ENCODE assay signal across 9 mouse cellular contexts in the genomic region with DNA sequence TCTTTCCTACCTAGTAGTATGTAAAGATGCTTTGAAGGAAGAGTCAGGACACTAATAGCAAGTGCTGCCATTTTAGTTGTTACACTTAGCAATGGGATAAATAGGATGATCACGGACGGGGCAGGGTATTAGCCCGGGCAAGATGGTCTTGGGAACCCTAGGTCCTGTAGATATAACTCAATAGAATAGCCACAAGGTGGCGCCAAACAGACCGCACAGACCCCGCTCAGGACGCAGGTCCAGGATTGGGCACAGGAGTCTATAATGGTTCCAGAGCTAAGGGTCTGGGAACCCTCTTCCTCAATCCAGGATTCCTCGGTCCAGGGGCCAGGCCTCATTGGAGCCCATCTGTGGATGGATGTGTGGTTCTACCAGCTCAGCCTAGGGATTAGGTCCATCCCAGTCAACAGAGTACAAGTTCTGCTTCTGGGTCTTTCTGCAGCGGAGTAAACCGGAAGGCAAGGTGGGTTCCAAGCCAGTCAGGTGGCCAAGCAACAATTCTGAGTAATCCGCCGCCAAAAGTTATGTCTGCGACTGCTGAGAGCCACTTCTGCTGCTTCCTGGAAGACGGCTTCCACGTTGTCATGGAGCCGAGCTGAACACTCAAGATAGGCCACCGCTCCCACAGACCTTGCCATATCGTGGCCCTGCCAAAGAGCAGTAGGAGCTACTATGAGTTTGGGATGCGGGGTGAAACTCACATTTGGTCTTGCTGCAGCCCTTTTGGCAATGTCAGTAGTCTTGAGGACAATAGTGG. TPM values are rescaled to one million over a fixed set of nuclear protein-coding genes. Genes with fewer than 3 reads are reported as not detected.
DNase-seq lines count a peak whose midpoint lies in the region; ATAC-seq and TF ChIP-seq lines count a peak whose summit lies in the region.
"Had no signal": no experiment of that assay in that cellular context is flagged by ENCODE, and none has a peak within 500 bp of the region (broad histone marks: within the 10 kb centered on the region; RNA-seq: fewer than 3 reads in every experiment).

No protein-coding gene starts in this region.

- WGBS in lung, embryonic 14.5 days: 73% methylated on average over 19 of the region's 19 CpGs
- WGBS in forebrain, embryonic 12.5 days: 75% methylated on average over 19 of the region's 19 CpGs

- no peak overlapping the region for H3K27ac ChIP-seq in gastrocnemius, adult 2 months
- no peak overlapping the region for H3K27ac ChIP-seq in lung, embryonic 14.5 days (ENCODE audit: low read depth)
- H3K27ac ChIP-seq in forebrain, embryonic 12.5 days: no peak overlapping the region
- H3K27ac ChIP-seq: limb, embryonic 12.5 days had no signal

- TF ChIP-seq CTCF in gastrocnemius, adult 2 months (IDR thresholded peaks at IDR 0.05): peak; percentile 68
- peak; percentile 55 for TF ChIP-seq CTCF in lung, embryonic 14.5 days (IDR thresholded peaks at IDR 0.05; ENCODE audit: low read depth)

- no peaks in the 10 kb centered on the region for H3K9me3 ChIP-seq in lung, embryonic 14.5 days (ENCODE audit: low read depth, low read length)
- H3K9me3 ChIP-seq in forebrain, embryonic 12.5 days: no peaks in the 10 kb centered on the region
- H3K9me3 ChIP-seq: limb, embryonic 12.5 days had no signal

- peak; percentile 40 for DNase-seq in gastrocnemius, adult 2 months
- DNase-seq in gastrocnemius, postnatal 25 days: no peak
- DNase-seq in spleen, postnatal 4 days (ENCODE audit: low spot score in 2 of 2): peak; percentile 36 to 76
- DNase-seq in spleen, adult 12 weeks (ENCODE audit: low spot score): no peak
- peak; percentile 79 for DNase-seq in lung, embryonic 14.5 days
- no peak for DNase-seq in layer of hippocampus, postnatal 10 days (ENCODE audit: low spot score in 2 of 2)

- H3K4me2 ChIP-seq in lung, embryonic 14.5 days: no peak overlapping the region
- no peak overlapping the region for H3K4me2 ChIP-seq in forebrain, embryonic 12.5 days
- H3K4me2 ChIP-seq: limb, embryonic 12.5 days had no signal

- H3K4me1 ChIP-seq in lung, embryonic 14.5 days (ENCODE audit: insufficient read depth): no peaks in the 10 kb centered on the region
- no peaks in the 10 kb centered on the region for H3K4me1 ChIP-seq in forebrain, embryonic 12.5 days
- H3K4me1 ChIP-seq: limb, embryonic 12.5 days had no signal

- intact Hi-C loops in gastrocnemius, adult 2 months (cut with DNase I): no loop called here

- no peak overlapping the region for H3K4me3 ChIP-seq in gastrocnemius, adult 2 months
- no peak overlapping the region for H3K4me3 ChIP-seq in lung, embryonic 14.5 days (ENCODE audit: low read depth, low read length)
- no peak overlapping the region for H3K4me3 ChIP-seq in forebrain, embryonic 12.5 days (replicated peaks)
- H3K4me3 ChIP-seq: limb, embryonic 12.5 days had no signal

- H3K36me3 ChIP-seq in lung, embryonic 14.5 days (ENCODE audit: insufficient read depth): peaks cover 49% of the 10 kb centered on the region
- H3K36me3 ChIP-seq in forebrain, embryonic 12.5 days (replicated peaks): no peaks in the 10 kb centered on the region

- no peak overlapping the region for H3K9ac ChIP-seq in lung, embryonic 14.5 days
- H3K9ac ChIP-seq in forebrain, embryonic 12.5 days: no peak overlapping the region
- H3K9ac ChIP-seq: limb, embryonic 12.5 days had no signal

- H3K27me3 ChIP-seq in lung, embryonic 14.5 days (ENCODE audit: insufficient read depth, low read length): no peaks in the 10 kb centered on the region
- no peaks in the 10 kb centered on the region for H3K27me3 ChIP-seq in forebrain, embryonic 12.5 days
- H3K27me3 ChIP-seq: limb, embryonic 12.5 days had no signal

- peak; percentile 78 for ATAC-seq in common myeloid progenitor, adult 5-6 weeks (replicated peaks; ENCODE audit: low read depth, poor library complexity, severe bottlenecking)
- ATAC-seq in lung, embryonic 14.5 days (ENCODE audit: insufficient read depth): no peak
- no peak for ATAC-seq in forebrain, embryonic 12.5 days (ENCODE audit: low FRiP score)

RNA-seq across cellular contexts. Expression of a gene that starts 13.4 kb away (rescaled TPM):
- under 1 TPM; 0.28 to 0.73 TPM for total RNA-seq in gastrocnemius, adult 2 months (2021)
- under 1 TPM; 0.56 to 0.75 TPM for total RNA-seq in gastrocnemius, postnatal 25 days (2021)
- total RNA-seq in common myeloid progenitor, adult 5-6 weeks (2017): 0.73 TPM in 1 of 2 replicates, not detected in the other
- polyA plus RNA-seq in lung, embryonic 14.5 days (2014; fragmentation: Nextera tagmentation; extraction: Ambion mirVana): 33.7 and 46.0 TPM in 2 replicates
- 1 to 10 TPM; 2.2 to 2.3 TPM for total RNA-seq in layer of hippocampus, postnatal 10 days (2021)
- 8.6 and 14.9 TPM in 2 replicates for polyA plus RNA-seq in forebrain, embryonic 12.5 days (2016; fragmentation: Nextera tagmentation; extraction: Ambion mirVana)

RNA-seq across cellular contexts. Expression of a gene that starts 27.7 kb away (rescaled TPM):
- 10 to 100 TPM; 39.1 to 39.7 TPM for total RNA-seq in gastrocnemius, adult 2 months (2021)
- total RNA-seq in gastrocnemius, postnatal 25 days (2021): 10 to 100 TPM; 26.5 to 28.3 TPM
- total RNA-seq in common myeloid progenitor, adult 5-6 weeks (2017): 73.3 and 90.3 TPM in 2 replicates
- polyA plus RNA-seq in lung, embryonic 14.5 days (2014; fragmentation: Nextera tagmentation; extraction: Ambion mirVana): 56.2 and 63.1 TPM in 2 replicates
- 10 to 100 TPM; 70.1 to 71.5 TPM for total RNA-seq in layer of hippocampus, postnatal 10 days (2021)
- polyA plus RNA-seq in forebrain, embryonic 12.5 days (2016; fragmentation: Nextera tagmentation; extraction: Ambion mirVana): 57.2 and 61.0 TPM in 2 replicates

RNA-seq across cellular contexts. Expression of a gene that starts 51.5 kb away (rescaled TPM):
- 1 to 10 TPM; 6.8 to 7.6 TPM for total RNA-seq in gastrocnemius, adult 2 months (2021)
- 1 to 10 TPM; 6.5 to 8.5 TPM for total RNA-seq in gastrocnemius, postnatal 25 days (2021)
- total RNA-seq in common myeloid progenitor, adult 5-6 weeks (2017): not detected in 2 replicates
- 1.3 and 1.8 TPM in 2 replicates for polyA plus RNA-seq in lung, embryonic 14.5 days (2014; fragmentation: Nextera tagmentation; extraction: Ambion mirVana)
- 10 to 100 TPM; 21.4 to 21.5 TPM for total RNA-seq in layer of hippocampus, postnatal 10 days (2021)
- 1.3 and 2.7 TPM in 2 replicates for polyA plus RNA-seq in forebrain, embryonic 12.5 days (2016; fragmentation: Nextera tagmentation; extraction: Ambion mirVana)

Comparison
In these comparisons a context has a peak if more than half of its experiments do, and no peak if none do; other contexts are left out.
1. DNase-seq: peak in gastrocnemius, adult 2 months (single experiment), spleen, postnatal 4 days (2 of 2) and lung, embryonic 14.5 days (single experiment); none in gastrocnemius, postnatal 25 days (single experiment), spleen, adult 12 weeks (single experiment) and layer of hippocampus, postnatal 10 days (0 of 2).